ENCODE assay signal across 8 mouse cellular contexts in genomic region chr9:108661677-108662612, GRCm38 (mm10). TPM values are rescaled to one million over a fixed set of nuclear protein-coding genes. Genes with fewer than 3 reads are reported as not detected.
DNase-seq lines count a peak whose midpoint lies in the region; ATAC-seq lines count a peak whose summit lies in the region.

Gene Slc25a20 (plus strand): TSS chr9:108662088.

- H3K27me3 ChIP-seq in hindbrain, embryonic 12.5 days: no peaks in the 10 kb centered on the region

- peak within 1 kb of the TSS; percentile 65 for H3K4me3 ChIP-seq in hindbrain, embryonic 12.5 days

- no peak within 1 kb of the TSS for H3K27ac ChIP-seq in hindbrain, embryonic 12.5 days

- peak within 1 kb of the TSS; percentile 72 for H3K9ac ChIP-seq in hindbrain, embryonic 12.5 days

- H3K9me3 ChIP-seq in hindbrain, embryonic 12.5 days (replicated peaks): no peaks in the 10 kb centered on the region

- peak; percentile 81 for ATAC-seq in hindbrain, embryonic 12.5 days (ENCODE audit: low FRiP score)

- H3K4me2 ChIP-seq in hindbrain, embryonic 12.5 days (replicated peaks): peak within 1 kb of the TSS; percentile 79

- 3% methylated on average over 36 of the region's 37 CpGs for WGBS in hindbrain, embryonic 12.5 days

- peak; percentile 89 for DNase-seq in Muller cell, postnatal 12 days (ENCODE audit: inconsistent ontology term)
- peak; percentile 82 to 84 for DNase-seq in cerebellum, postnatal 10 days
- DNase-seq in frontal cortex, postnatal 10 days (ENCODE audit: low spot score in 2 of 2): peak; percentile 55 to 68
- peak; percentile 21 to 54 for DNase-seq in layer of hippocampus, postnatal 25 days (ENCODE audit: extremely low spot score in 1 of 2, low spot score in 1 of 2)
- DNase-seq in lung, postnatal 25 days (ENCODE audit: low spot score): peak; percentile 91
- peak; percentile 85 for DNase-seq in retina, embryonic 14.5 days (ENCODE audit: low spot score)
- peak; percentile 84 for DNase-seq in thymus, postnatal 4 days

- peaks cover 11% of the 10 kb centered on the region for H3K4me1 ChIP-seq in hindbrain, embryonic 12.5 days

- H3K36me3 ChIP-seq in hindbrain, embryonic 12.5 days: no peaks in the 10 kb centered on the region

RNA-seq across cellular contexts. Expression of gene Slc25a20, which starts in this region (rescaled TPM):
- 40.0 and 41.4 TPM in 2 replicates for polyA plus RNA-seq in hindbrain, embryonic 12.5 days (2016; fragmentation: Nextera tagmentation; extraction: Ambion mirVana)
- 10 to 100 TPM; 18.2 to 18.4 TPM for total RNA-seq in layer of hippocampus, postnatal 25 days (2021)

Comparison
In these comparisons a context has a peak if more than half of its experiments do, and no peak if none do; other contexts are left out.
1. DNase-seq: peak in every context shown above with its lines; median percentile 91 in lung, postnatal 25 days; 89 in Muller cell, postnatal 12 days; 85 in retina, embryonic 14.5 days; 84 in thymus, postnatal 4 days; 83 in cerebellum, postnatal 10 days; 62 in frontal cortex, postnatal 10 days; 38 in layer of hippocampus, postnatal 25 days.